Mouse (Mus musculus): ENCODE data around the gene Zp3.

DNA sequence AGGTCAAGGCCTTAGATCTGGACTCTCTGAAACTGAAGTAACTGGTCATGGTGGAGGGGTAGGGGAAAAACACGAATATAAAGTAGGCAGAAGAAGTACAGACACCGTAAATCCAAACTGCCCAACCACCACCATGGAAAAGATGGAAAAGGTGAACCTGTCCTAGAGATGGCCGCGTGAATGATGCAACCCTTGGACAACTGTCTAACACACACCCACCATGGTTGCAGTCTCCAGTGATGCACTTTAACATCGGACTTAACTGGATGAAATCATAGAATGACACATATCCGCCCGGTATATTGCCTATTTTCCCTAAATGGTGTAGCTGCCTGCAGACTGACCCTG lies 44.7 kb upstream of the Zp3 start:
- TF ChIP-seq CTCF (IDR thresholded peaks at IDR 0.05; ENCODE audit: control insufficient read depth, insufficient read depth, low read length) (no peak), POLR2A (IDR thresholded peaks at IDR 0.05; ENCODE audit: borderline replicate concordance, control insufficient read depth, low read depth, low read length) (no peak)
